Mouse (Mus musculus) C3H10T1/2 (cell line): ENCODE results near the gene Maip1. TPM values are rescaled to one million over a fixed set of nuclear protein-coding genes. Genes with fewer than 3 reads are reported as not detected.

Source experiments
- polyA plus RNA-seq, 2 experiments: library from polyadenylated mRNA; unstranded; fragments of >200 nt; fragmentation: generic; extraction: Trizol; gene quantifications; one replicate each; pipeline ENCODE4 v1.2.1; 2012; ENCODE audit warnings: missing spikeins in 2 of 2

Maip1 gene
- 1 to 10 TPM; 1.7 to 4.8 TPM for polyA plus RNA-seq

DNA sequence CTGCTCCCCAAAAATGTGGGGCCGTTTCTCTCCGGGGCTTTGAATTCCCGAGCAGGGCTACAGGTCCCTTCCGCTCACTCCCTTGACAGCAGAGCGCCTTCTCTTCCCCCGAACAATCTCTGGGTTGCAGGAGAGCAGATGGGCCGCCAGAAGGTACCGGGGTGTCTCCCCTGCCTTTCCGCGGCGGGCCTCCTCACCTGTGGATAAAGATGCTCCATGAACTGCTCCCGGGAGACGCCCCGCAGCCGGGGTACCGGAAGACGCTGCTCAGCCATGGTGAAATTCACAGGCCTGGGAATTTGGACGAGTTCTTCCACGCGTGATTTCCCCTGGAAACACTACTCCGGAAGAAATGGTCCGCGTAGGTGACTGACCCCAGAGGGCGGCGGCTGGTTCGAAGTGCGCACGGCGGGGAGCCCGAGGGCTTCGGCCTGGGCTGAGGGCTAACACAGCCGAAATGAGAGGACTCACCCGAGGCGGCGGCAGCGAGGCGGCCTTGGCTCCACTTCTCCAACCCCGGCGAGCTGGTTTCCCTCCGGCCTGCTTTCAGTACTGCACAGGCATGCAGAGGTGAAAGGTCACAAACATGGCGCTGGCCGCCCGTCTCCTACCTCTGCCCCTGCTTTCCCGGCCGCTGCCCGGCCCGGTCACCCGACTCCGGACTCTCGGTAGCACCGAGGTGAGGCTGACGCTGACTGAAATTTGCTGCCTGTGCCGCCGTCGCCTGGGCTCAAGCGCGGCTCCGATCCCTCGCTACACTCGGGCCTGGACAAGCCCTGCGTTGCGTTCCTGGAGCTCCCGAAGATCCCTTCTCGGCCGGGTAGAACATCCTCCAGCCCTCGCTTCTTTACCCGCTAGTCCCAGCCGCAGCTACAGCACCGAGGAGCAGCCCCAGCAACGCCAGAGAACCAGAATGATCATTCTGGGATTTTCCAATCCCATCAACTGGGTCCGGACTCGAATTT, at the start of gene Maip1, which contains the start of gene Tyw5:
Gene Maip1 (plus strand): TSS at position 142 of the 965 bp plus-strand sequence.
Gene Tyw5 (minus strand): TSS at position 915 of the 965 bp plus-strand sequence.

DNA sequence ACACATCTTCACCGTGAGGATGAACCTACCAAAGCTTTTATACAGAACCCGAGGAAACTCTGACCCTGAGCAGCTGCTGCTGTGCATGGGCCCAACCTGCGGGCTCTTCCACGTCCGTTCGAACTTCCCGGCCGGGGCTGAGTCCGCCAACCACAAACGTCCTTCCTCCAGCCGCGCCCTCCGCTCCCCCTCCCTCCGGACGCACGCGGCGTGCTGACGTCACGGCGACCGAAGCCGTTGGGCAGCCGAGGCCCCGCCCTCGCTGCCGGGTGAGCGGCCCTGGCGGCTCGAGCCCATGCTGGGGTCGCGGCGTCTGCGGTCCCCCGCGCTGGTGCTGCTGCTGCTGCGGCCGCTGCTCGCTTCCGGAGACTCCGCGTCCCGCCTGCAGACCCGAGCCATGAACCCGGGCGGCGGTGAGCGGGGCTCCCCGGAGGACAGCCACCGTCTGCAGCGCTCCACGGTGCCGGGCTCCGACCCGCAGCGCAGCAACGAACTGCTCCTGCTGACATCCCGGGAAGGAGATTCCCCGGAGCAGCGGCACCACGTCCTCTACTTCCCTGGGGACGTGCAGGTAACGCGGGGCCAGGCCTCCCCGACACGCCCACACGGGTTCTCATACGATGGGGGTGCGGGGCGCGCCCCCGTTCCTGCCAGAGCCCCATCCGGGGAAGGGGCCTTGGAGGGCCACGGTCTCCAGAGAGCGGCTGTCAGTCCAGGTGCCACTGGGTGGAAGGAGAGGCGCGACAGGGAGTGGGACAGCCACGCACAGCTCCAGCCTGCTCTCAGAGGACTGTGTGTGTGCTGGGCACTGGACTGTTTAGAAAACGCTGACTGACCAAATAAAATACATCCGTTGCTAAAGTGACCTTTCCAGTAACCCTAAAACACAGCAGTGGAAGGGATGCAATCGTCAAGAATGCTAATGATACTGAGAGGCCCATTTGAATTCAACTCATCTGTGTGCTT, 28.5 kb upstream of the Maip1 start, which contains the start of gene 1700066M21Rik:
Gene 1700066M21Rik (plus strand): TSS at position 245 of the 966 bp plus-strand sequence.

Other genes with a start within 250 kb of the Maip1 start
- 1 to 10 TPM in 1 of 2 experiments, under 1 TPM in 1; 0.21 to 1.7 TPM for gene 1700066M21Rik, start 28.7 kb upstream of the Maip1 start, polyA plus RNA-seq
- gene Tyw5, start 773 bp downstream of the Maip1 start, polyA plus RNA-seq = 1 to 10 TPM in 1 of 2 experiments, under 1 TPM in 1; 0.32 to 6.7 TPM